Mouse (Mus musculus) urinary bladder, postnatal 10 days (tissue): Measurements from ENCODE around the gene Ppm1h.

Experiments used
- DNase-seq: peaks from one replicate; pipeline ENCODE4 v3.0.0; 2022; ENCODE audit warnings: low spot score

The Ppm1h gene

DNA sequence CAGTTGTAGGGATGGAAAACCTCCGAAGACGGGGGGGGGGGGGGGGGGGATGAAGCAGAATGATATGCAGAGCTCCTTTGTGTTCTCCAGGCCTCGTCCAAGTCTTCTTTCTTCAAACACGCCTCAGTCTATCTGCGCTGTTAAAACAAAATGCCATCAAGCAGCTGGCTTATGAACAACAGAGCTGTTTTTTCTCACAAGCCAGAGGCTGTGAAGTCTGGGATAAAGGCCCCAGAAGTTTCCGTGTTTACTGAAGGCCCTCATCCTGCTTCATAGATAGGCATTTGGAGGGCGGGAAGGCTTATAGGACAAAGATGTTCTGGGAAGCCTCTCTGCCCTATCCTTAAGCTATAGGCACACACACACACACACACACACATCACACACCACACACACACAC, 181.5 kb downstream of the Ppm1h start:
- no peak for DNase-seq

DNA sequence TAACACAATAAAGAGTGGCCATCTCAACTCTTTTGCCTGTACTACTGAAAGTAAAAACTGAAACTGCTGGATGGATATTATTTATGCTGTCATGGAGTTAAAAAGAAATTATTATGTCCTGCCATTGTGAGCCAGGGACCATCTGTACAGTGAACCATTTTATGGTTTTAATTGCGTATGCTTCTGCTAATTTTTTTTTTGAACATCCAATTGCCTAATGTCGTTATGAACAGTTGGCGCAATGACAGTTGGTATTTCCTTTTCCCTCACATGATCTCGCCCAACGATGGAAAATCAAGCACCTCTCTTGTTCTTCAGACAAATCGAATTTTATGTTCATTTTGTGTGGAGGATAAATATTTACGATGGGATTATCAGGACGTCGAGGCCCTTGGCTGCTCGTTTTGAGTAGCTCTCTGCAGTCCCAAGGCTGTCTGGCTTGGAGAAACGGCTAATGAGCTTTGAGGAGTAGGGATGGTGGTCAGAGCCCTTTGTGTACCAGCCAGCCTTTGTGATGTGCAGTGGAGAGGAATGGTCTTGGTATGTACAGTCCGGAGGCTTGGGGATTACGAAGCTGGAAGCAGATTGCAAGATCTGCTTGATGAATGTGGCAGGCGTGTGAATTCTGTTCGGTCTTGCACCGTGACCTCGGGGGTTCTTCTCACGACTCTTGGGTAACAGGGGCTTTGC, 183.3 kb downstream of the Ppm1h start:
- no peak for DNase-seq

DNA sequence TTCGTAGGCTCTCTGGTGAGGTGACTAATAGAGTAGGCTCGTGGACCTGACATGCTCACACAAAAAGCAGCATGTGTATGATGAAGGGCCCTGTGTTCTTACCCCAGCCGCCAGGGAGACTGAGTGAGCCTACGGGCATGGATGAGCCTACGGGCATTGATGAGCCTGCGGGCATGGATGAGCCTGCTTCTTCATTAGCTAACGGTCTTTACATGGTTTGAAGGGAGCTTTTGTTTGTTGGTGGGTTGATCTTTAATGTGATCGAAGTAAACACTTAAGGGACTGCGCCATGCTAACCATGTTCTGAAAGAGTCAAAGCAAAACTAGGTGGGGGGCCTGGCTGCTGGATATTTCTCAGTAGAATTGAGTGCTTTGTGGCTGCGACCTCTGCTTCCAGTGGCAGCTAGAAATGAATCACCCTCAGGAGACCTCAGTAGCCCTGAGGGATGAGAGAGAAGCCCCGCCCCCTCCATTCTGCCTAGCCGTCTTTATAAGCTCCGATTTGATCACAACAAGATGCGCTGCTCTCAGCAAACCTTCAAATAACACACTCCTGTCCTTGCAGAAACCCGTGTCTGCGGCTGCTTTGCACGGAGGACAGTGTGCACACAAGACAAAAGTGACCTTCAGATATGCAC, 183.9 kb downstream of the Ppm1h start:
- DNase-seq: no peak

DNA sequence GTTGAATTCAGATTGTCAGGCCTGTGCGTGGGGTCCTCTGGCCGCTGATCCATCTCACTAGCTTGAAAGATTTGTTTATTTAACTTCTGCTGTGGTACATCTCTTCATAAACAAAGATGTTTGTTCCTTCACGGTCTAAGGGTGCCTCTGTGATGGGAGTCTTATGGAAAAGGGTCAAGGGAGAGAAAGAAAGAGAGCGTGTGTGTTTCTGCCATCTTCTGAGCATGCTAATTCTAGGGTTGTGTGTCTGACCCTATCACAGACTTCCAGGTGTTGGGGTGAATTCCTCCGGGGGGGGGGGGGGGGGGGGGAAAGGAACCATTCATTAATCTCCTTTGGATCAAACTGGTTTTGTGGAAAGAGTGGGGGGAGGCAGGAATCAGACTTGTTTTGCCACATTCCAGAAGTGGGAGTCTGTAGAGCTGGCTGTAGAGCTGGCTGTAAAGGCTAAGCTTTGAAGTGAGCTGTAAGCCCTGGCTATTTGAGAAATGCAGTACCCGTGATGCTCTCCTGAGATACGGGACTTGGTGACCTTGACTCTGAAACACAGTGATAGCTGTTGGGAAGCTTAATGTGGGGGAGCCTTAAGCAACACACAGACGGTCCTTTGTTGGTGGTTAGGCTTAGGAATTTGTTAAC, 191.4 kb downstream of the Ppm1h start:
- DNase-seq: no peak

DNA sequence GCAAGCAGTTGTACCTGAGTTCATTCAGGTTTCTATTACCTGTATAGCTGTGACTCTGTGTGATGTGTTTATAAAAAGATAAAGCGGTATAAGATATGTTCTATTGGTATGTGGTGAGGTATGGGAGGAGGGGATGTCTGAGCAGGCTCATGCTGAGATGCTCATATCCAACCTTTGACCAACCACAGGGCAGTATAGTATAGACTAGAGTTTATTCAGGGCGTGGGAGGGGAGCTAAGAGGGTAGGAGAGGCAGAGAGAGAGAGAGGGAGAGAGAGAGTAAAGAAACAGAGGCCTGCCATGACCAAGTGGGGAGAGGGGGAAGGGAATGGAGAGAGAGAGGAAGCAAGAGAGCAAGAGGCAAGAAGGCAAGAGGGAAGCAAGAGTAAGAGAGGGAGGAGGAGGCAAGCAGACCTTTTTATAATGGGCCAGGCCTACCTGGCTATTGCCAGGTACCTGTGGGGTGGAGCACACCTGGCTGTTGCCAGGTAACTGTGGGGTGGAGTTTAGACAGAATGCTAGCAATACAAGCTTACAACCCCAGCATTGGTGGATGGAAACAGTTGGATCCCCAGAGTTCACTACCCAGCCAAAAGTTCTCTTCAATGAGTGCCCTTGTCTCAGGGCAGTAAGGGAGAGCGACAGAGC, 192.4 kb downstream of the Ppm1h start:
- no peak for DNase-seq

DNA sequence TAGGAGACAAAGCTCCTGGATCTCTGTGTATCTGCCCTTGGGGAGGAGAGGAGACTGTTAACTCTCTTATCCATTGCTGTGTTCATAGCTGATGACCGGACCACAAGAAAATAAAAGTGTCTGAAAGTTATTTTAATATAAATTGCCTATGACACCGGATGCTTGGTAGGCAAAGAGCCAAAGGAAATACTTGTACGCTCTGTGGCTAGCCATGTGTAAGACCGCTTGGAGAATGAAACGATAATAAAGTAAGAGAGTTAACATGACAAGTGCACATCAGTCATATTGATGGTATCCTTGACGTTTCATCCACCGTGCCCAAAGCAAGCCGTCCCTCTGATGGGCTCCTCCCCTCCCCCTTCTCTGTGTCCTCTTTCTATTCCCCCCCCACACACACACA, 194.2 kb downstream of the Ppm1h start:
- no peak for DNase-seq

DNA sequence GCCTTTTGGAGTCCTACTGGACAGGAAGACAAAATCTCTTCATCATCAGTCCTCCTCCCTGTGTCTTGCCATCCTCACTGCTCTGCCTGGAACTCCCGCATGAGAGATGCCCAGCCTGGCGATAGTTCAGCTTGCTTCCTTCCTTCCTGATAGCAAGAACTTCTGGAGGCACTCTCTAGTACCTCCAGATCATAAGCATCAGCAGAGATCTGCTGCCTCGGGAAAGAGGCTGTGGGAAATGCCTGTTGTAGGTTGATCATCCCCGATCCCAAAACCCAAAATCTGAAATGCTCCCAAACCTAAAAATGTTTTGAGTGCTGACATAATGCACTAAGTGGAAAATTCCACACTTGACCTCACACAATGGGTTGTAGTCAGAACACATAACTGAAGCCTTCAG, 198.4 kb downstream of the Ppm1h start:
- no peak for DNase-seq

DNA sequence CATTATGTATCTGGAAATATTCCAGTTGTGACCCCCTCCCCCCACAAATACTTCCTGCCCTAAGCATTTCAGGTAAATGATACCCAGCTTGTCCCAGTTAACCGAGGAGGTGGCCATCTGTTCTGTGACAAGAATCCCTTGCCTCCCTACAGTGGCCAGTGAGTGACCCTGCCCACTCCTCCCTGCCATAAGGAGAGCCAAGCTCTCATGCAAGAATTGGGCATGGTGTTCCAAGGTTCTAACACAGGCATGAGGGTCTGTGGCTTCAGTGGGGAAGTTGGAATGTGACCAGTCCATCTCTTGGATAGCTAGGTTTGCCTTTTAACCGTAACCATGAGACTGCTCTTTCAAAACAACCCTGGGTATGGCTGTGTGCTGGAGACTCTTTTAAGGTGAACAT, 198.9 kb downstream of the Ppm1h start:
- no peak for DNase-seq

DNA sequence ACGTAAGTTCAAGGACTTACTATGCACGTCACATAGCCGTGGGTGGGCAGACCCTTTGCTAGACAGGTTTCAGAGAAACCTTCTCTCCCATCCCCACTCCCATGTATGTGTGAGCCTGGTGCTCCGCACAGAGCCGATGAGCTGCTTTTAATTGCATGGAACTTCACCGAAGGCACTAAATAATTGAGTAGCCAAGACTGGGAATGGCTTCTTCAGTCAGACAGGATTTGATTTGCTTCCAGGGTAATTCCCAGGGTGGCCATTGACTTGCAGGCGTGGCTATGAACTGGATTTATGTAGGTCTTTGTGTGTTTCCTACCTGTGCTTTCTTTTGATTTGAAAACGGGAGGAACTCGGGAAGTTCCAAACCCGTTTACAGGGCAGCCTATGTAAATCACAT, 202.9 kb downstream of the Ppm1h start:
- DNase-seq: no peak

DNA sequence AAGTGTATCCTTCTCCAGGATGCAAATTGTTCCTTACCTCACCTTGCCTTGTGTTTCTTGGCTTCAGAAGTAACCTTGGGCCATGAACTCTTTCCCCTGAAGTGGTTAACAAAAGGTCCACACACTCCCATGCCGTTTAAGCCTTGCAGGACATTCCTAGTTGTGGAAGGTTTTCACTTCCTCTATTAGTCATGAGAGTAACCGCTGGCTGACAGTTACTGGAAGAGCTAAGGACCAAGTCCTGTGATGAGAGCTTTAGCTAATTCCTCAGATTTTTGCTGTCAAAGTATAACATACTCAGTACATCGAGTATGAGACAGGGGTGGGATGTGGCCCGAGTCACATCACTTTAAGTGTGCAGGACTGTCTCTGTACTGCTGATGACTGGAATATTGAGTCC, 204.1 kb downstream of the Ppm1h start:
- no peak for DNase-seq

DNA sequence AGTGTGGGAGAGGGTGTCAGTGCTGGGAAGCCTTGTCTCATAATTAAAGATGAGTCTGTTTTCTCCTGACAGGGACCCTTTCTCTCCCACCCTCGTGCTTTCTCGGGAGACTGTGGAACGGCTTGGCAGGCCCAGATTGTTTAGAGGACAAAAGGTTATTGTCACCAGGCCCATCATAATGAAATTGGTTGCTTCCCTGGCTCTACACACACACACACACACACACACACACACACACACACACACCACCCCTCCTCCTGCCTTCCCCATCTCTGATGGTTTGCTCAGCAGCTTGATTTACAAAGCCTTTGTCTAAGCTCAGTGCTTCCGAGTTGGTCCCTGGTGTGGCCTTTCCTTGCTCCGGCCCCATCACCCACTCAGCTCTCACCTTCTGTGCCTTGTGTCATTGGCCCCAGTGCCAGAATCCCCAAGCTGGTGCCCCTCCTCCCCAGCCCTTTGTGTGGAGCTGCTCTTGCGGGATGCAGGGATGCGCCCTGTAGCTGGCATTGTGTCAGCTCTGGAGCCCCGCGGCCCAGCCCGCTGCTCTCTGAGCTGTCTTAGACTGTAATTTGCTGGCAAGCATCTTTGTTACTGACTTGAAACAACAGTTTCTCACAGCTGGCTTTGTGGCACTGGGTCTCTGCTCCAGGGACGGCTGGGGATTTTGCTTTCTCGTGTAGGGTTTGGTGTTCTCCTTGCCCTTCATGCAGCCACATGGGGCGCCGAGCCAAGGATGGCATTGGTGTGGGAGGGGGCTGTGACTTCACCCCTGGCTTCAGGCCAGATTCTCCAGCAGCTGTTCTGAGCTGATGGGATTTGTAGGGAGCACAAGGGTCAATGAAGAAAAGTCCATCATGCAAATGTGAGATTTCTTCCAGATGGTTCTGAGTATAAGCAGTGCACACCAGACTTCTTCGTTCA, 205.5 kb downstream of the Ppm1h start:
- no peak for DNase-seq

DNA sequence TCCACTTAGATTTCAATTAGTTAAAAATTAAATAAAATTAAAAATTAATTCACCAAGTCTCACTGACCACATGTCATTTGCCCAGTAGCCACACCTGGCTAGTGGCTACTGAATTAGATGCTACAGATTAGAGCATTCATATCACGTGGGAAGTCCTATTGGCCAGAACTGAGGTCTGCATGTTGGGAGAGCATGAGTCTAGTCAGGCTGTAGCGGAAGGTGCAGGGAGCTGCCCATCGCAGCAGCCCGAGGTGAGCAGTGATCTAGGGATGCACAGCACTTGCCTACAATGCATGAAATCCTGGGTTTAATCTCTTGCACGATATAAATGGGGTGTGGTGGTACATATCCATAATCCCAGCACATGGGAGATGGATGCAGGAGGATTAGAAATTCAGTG, 206.7 kb downstream of the Ppm1h start:
- DNase-seq: no peak

DNA sequence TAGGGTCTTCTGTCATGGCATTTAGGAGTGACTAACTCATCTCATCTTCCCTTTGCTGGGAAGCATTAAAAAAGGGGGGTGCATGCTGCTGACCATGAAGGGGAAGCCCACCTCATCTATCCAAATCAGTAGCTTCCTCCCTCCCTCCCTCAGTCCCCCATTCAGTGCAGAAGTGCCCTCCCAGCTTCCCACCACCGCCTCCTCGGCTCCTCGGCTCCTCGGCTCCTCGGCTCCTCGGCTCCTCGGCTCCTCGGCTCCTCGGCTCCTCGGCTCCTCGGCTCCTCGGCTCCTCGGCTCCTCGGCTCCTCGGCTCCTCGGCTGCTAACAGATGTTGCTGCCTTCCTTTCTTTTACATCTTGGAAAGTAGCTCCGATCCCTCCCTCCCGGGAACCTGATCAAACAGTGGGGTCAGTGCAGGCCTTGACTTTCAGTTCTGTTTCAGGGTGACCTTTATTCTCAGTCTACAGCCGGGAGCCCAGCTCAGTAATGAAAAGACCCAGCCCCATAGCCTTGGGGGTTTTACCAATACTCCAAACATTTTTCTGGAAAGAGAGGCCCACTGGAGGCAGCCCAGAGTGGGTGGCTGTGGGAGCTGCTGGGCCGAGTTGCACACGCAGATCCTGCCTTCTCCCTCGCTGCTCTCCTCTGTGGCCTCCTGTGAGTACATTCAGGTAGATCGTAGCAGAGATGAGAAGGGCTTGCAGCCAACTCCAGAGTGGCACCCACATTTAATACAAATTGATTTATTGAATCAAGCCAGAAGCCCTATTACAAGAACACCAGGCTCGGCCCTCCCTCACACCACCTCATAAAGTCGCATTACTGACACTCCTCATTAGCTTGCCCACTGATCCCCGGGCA, 207.7 kb downstream of the Ppm1h start:
- DNase-seq: no peak

DNA sequence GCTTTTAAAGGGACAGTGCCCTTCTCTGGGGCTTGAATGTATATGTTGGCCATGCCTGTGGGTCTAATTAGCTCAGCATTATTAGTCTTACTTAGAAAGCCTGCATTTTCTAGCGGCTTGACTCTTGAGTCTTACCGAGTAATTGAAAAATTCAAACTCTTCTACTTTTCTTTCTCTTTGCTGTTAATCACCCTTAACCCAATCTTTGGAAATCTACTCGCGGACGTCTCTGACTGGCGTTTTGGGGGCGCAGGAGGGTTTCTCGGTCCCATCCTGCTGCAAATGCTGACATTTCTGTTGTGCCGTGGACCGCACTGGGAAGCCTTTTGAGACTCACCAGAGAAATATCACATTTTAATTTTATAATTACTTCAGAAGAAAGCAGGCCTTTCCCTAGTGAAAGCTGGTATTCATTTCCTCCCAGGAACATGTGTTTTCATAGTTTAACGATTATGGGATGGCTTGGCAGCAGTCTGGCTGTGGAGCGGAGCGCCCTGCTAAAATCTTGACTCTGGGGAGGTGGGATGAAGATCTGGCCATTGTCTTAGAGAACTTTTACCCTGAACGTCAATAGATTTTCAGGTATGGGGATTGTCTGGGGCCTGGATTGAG, 208.5 kb downstream of the Ppm1h start:
- no peak for DNase-seq

DNA sequence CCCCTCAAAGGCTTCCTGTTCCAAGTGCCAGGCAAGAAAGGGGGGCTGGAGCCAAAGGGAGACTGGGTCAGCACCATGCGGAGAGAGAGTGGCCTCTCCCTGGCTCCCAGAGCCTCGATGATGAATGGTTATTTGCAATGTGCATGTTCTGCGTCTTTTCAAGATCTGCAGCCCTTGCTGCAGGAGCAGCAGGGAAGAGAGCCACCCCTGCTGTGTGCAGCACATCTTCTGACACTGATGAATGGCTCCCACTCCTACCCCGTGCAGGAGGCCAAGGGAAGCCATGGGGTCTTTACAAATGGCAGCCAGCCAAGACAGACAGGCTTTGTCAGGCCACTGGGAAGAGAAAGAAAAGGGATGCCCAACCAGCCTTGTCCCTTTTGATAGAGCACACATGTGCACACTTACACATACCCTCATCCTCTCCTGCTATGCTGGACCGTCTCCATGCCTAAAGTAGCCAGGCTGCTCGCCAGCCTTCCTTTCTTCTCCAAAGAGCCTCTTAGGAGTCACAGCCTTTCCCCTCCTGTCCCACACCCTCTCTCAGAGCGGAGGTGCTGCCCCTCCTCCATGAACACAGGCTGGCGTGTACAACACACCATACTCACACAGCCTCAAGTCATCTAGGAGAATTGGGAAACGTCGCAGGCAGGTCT, 209.1 kb downstream of the Ppm1h start:
- DNase-seq: no peak

DNA sequence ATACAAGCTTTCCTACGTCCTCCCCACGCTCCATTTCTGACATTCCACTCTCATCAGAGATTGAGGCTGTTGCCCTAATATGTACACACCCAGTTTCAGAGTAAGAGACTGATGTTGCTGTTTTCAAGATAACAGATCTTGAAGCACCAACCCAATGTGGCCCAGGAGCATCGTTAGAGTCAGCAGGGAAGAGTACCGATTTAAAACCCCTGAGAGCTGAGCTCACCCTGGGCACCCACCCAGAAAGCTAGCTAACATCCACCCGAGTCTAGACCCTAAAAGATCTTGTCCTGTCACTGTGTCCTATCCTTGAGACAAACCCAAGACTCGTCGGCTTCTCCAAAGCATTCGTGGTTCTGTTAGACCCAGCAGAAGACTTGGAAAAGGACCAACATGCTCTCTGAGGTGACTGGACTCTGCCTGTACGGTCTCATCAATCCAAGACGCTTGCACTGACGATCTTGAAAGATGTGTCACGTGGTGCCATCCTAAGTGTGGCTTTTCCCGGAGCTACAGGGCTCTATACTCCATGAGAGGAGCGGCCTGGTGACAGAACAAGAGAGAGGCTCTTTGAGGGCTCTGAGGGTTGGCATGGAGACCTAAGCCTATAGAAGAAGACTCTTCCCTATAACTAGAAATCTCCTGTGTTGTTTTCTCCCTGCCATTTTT, 212.3 kb downstream of the Ppm1h start:
- DNase-seq: no peak

DNA sequence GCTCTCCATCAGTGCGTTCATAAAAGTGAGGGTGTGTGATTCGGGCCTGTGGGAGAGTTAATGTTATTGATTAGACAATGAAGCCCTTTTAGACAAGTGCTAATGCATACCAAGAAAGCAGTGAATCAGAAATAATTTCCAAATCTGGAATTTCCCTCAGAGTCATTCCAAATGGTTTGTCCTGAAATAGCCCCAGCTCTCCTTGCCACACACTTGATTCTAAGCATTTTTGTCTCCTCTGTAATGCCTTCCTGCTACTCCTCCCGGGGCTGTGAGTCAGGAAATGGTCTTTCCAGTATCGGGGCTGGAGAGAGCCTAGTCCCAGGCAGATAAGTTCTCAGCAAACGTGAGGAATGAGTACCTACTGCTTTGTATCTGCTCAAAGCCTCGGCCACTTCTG, 212.9 kb downstream of the Ppm1h start:
- DNase-seq: no peak

DNA sequence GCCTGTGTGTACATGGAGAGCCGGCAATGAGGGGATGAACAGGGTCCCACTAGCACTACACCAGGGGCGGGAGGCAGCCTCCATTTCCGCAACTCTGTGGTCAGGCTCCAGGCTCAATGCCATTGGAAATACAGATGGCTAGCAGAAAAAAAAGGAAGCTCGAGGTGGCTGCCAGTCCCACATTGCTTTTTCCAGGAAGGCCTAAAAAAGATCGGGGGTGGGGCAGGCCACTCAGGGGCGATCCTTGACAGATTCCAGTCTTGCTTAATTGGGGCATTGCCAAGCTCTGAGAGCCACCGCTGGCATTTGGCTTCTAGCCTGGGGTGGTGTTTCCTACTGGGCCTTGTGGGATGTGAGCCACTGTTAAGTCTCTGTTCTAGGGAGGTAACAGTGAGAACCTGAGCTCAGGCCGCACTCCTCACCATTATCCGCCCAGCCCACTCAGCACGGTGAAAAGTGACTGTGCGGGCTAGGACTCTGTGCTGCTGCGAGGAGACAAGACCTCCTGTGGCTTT, 216.1 kb downstream of the Ppm1h start:
- DNase-seq: no peak

DNA sequence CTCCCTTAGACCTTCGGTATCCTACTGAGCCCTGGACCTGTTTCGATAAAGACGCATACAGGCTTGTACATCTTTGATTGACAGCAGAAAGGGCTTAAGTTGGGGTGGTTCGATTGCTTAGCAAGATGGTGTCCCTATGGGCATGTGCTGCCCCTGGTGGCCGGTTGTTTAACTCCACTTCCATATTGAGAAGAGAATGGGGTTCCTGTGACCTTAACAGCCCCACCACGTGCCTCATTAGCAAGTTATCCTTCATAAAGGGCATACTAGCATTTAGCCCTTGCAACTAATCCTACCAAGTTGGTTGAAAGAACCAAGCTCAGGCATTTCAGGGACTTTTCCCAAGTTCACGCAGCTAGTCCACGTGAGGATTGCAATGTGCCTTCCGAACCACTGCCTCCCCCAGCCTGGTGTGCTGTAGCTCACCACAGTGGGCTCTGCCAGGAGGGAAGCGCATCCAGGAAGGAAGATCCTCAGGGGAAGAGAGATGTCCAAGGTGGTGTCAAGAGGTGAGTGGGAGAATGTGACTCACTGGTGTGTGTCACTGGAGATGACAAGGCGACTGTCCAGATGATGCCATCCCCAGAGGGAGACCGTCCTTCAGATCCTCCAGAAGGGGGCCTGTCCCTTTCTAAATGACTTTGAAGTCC, 216.7 kb downstream of the Ppm1h start:
- DNase-seq: no peak
